Mouse (Mus musculus) liver, postnatal 0 days (tissue): ENCODE data around the gene Mamdc4. TPM values are rescaled to one million over a fixed set of nuclear protein-coding genes. Genes with fewer than 3 reads are reported as not detected.

ENCODE experiments used
- ATAC-seq: fragments of 200-750 bp; cut with Nextera tagmentation; 2 replicates; pipeline ENCODE4 v1.8.0; 2017; ENCODE audit warnings: mild to moderate bottlenecking, moderate library complexity
- DNase-seq: peaks from one replicate; pipeline ENCODE4 v3.0.0-alpha.2; 2016
- H3K27ac ChIP-seq: fragments of 300-500 bp; sonication (generic); 2 replicates; pipeline ENCODE4 v1.5.1; 2014; ENCODE audit warnings: antibody characterized with exemption, moderate library complexity, mild to moderate bottlenecking, low read depth
- H3K27me3 ChIP-seq: fragments of 300-500 bp; sonication (generic); 2 replicates; pipeline ENCODE4 v1.6.1; 2014; ENCODE audit warnings: low read length, control low read depth, mixed read lengths; ENCODE audit not compliant: insufficient read depth
- H3K36me3 ChIP-seq: fragments of 300-500 bp; sonication (generic); replicated peaks from 2 replicates; pipeline ENCODE4 v1.6.1; 2014; ENCODE audit warnings: mild to moderate bottlenecking, control low read depth, low read length, moderate library complexity, mixed read lengths; ENCODE audit not compliant: insufficient read depth
- H3K4me1 ChIP-seq: fragments of 300-500 bp; sonication (generic); 2 replicates; pipeline ENCODE4 v1.6.1; 2014; ENCODE audit warnings: antibody characterized with exemption, mild to moderate bottlenecking, control low read depth; ENCODE audit not compliant: insufficient read depth
- H3K4me2 ChIP-seq: fragments of 300-500 bp; sonication (generic); 2 replicates; pipeline ENCODE4 v1.6.1; 2014; ENCODE audit warnings: low read depth, mild to moderate bottlenecking, low read length, moderate library complexity, mixed read lengths
- H3K4me3 ChIP-seq: fragments of 300-500 bp; sonication (generic); 2 replicates; pipeline ENCODE4 v1.5.1; 2014; ENCODE audit warnings: low read depth, low read length
- H3K9ac ChIP-seq: fragments of 300-500 bp; sonication (generic); replicated peaks from 2 replicates; pipeline ENCODE4 v1.6.1; 2014; ENCODE audit warnings: mild to moderate bottlenecking, moderate library complexity
- H3K9me3 ChIP-seq: fragments of 300-500 bp; sonication (generic); 2 replicates; pipeline ENCODE4 v1.6.1; 2016; ENCODE audit warnings: mild to moderate bottlenecking, control low read depth, low read length, mixed read lengths
- CTCF ChIP-seq: sonication (generic); IDR thresholded peaks from 2 replicates; pipeline ENCODE4 v1.5.1; 2016; ENCODE audit warnings: antibody characterized with exemption, low read depth
- EP300 ChIP-seq: IDR thresholded peaks from 2 replicates; pipeline ENCODE4 v1.6.1; 2016; ENCODE audit warnings: antibody characterized with exemption, low read depth, mild to moderate bottlenecking
- WGBS: fragments of 180-500 bp; shearing (Covaris S2); extraction: QIAGEN DNeasy Blood & Tissue Kit; methylation state at CpG from one replicate; pipeline ENCODE4 v1.1.7; 2014; ENCODE audit not compliant: insufficient replicate concordance; 5-methylcytosine and 5-hydroxymethylcytosine counted together
- polyA plus RNA-seq: library from polyadenylated mRNA; unstranded; fragments of >200 nt; fragmentation: Nextera tagmentation; extraction: Ambion mirVana; gene quantifications from 2 replicates; pipeline ENCODE4 v1.2.1, GENCODE M21; 2015

The Mamdc4 gene
- polyA plus RNA-seq, 1 experiment from 2014 or later: 0.09 TPM

DNA sequence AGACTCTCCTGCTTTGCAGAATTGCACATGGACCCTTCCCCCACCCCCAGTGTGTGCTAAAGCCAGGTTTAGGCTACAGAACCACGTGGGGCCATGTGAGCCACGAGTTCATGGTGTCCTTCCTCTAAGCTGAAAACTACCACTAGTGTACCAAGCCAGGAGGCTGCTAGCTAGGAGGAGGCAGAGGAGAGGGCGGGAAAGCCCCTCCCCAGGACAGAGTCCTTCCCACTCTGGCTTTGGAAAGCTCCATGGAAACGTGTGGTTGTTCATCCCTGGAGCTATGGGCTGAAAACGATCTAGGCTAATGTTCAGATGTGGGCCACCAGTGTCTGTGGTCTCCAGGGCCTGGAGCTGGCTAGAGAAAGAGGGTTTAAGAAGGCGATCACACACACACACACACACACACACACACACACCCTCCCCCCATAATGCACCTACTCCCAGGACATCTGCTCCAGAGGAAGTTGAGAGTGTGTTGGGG, 6.0 kb upstream of the Mamdc4 start:
- Histone ChIP-seq H3K4me1 (peaks cover 34% of the 10 kb centered on the region), H3K9me3 (no peaks in the 10 kb centered on the region), H3K36me3 (peaks cover 20% of the 10 kb centered on the region), H3K9ac (no peak overlapping the region), H3K4me2 (no peak overlapping the region), H3K27ac (no peak overlapping the region), H3K27me3 (peaks cover 55% of the 10 kb centered on the region), H3K4me3 (no peak overlapping the region)
- no peak for ATAC-seq
- DNase-seq: no peak
- WGBS: 28% methylated on average over 6 of the region's 6 CpGs
- TF ChIP-seq CTCF (no peak), EP300 (no peak)

DNA sequence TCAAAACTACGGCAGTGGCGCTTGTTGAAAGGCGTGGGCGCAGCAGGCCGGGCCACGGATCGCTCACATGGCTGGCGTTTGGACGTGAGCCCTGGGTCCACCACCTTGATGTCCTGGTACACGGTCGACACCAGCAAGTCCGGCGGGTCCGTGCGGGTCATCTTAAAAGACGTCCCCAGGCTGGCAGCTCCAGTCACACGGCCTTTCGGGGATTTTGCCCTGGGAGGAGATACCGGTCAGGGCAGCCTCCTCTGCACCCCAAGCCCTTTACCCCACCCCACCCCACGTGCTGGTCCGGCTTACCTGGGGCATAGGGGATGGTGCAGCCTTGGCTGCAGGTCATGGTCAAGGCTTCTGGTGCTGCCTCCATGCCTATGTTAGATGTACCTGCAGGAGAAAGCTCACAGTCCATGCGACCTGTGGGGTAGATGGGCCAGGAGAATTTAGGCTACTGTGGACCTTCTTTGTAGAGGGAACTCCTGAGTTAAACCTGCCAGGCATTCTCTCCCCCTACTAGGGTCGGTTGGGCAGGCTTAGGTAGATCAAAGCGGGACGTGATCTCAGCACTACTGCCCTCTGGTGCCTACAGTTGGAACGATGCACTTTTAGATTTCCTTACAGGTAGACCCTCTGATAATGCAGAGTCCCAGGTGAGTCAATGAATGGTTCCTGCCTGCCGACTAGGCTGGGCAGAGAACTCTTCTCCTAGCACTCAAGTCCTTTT, 5.3 kb upstream of the Mamdc4 start:
- WGBS: 4% methylated on average over 27 of the region's 27 CpGs
- Histone ChIP-seq H3K9me3 (no peaks in the 10 kb centered on the region), H3K4me3 (peak overlapping the region; percentile 10; the same call in 1 of the 2 replicates), H3K4me1 (peaks cover 38% of the 10 kb centered on the region), H3K4me2 (0 out of 2 replicates have a peak overlapping the region, but pooled peaks have one; percentile 9), H3K9ac (no peak overlapping the region), H3K36me3 (peaks cover 15% of the 10 kb centered on the region), H3K27ac (no peak overlapping the region), H3K27me3 (peaks cover 55% of the 10 kb centered on the region)
- DNase-seq: peak; percentile 48
- no peak for ATAC-seq
- TF ChIP-seq EP300: no peak
- TF ChIP-seq CTCF: peak; percentile 61

- ATAC-seq: no peak
- no peak overlapping the region for H3K9ac ChIP-seq
- no peak overlapping the region for H3K27ac ChIP-seq
- 0 out of 2 replicates have a peak overlapping the region, but pooled peaks have one; percentile 9 for H3K4me2 ChIP-seq
- H3K9me3 ChIP-seq: no peaks in the 10 kb centered on the region
- H3K4me1 ChIP-seq: peaks cover 41% of the 10 kb centered on the region
- WGBS: 6% methylated on average over 67 of the region's 77 CpGs
- peaks cover 7% of the 10 kb centered on the region for H3K36me3 ChIP-seq
- no peak for TF ChIP-seq CTCF
- TF ChIP-seq EP300: no peak
- H3K4me3 ChIP-seq: peak overlapping the region; percentile 10; the same call in 1 of the 2 replicates
- DNase-seq: no peak
- peaks cover 55% of the 10 kb centered on the region for H3K27me3 ChIP-seq
These were observed 4.4 kb upstream of the Mamdc4 start for GRCm38 (mm10) chr2:25578796-25579736.

GRCm38 (mm10) chr2:25577951-25578795, 3.5 kb upstream of the Mamdc4 start:
- TF ChIP-seq EP300: no peak
- TF ChIP-seq CTCF: peak; percentile 30; the same call in 1 of the 2 replicates
- no peak for DNase-seq
- H3K36me3 ChIP-seq: peaks cover under 1% of the 10 kb centered on the region; the same call in 1 of the 2 replicates
- no peak overlapping the region for H3K9ac ChIP-seq
- ATAC-seq: no peak
- H3K9me3 ChIP-seq: no peaks in the 10 kb centered on the region
- H3K4me2 ChIP-seq: peak overlapping the region; percentile 40
- H3K27me3 ChIP-seq: peaks cover 55% of the 10 kb centered on the region
- peak overlapping the region; percentile 21; the same call in 1 of the 2 replicates for H3K4me3 ChIP-seq
- H3K4me1 ChIP-seq: peaks cover 50% of the 10 kb centered on the region
- no peak overlapping the region for H3K27ac ChIP-seq
- WGBS: 6% methylated on average over 74 of the region's 75 CpGs

DNA sequence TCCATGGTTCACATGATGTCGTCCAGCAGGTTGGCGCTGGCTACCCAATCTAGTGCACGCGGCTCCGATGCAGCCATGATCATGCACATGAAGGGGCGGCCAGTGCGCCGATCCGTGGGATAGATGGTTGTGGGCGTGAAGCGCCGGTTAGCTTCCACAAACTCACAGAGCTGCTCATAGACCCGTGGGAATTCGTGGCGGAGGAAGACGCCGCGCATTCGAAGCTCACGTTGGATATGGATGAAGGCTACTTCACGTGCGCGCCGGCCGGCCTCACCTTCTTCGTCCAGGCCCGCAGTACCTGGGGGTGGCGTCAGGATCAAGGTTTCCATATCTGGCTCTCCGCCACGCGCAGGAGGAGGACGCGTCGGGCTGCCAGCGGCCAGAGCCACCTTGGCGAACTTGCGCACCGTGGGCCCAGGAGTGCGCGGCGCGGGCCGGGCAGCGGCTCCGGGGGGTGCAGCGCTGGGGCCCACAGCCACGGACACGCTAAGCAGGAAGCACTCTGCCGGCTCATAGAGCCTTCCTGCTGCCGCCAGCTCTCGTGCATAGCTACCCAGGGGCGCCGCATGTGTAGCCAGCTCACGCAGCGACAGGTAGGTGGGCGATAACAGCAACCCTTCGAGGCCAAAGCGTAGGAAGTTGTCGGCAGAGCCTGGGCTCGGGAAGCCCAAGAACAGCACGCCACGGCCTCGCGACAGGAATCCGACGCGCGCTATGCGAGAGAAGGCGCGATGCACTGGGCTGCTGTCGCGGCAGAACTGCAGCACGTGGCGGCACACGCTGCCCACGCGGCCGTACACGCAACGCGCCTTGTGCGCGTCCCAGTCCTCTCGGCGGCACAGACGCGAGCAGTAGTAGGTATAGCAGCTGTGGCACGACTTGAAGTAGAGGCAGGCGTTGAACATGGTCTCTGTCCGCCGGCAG, 2.6 kb upstream of the Mamdc4 start:
- peak overlapping the region; percentile 40 for H3K4me2 ChIP-seq
- H3K4me3 ChIP-seq: peak overlapping the region; percentile 21; the same call in 1 of the 2 replicates
- no peak overlapping the region for H3K27ac ChIP-seq
- WGBS: 22% methylated on average over 90 of the region's 92 CpGs
- H3K27me3 ChIP-seq: peaks cover 55% of the 10 kb centered on the region
- no peaks in the 10 kb centered on the region for H3K9me3 ChIP-seq
- H3K9ac ChIP-seq: no peak overlapping the region
- ATAC-seq (no peak), DNase-seq (no peak)
- no peaks in the 10 kb centered on the region for H3K36me3 ChIP-seq
- peaks cover 52% of the 10 kb centered on the region for H3K4me1 ChIP-seq
- TF ChIP-seq CTCF (no peak), EP300 (no peak)
